Mouse (Mus musculus) duodenum, adult 2 months (tissue): ENCODE measurements around the gene Urb2. TPM values are rescaled to one million over a fixed set of nuclear protein-coding genes. Genes with fewer than 3 reads are reported as not detected.

Experiments used
- polyA plus RNA-seq: library from polyadenylated mRNA; depleted of rRNA; stranded (reverse); fragments of >200 nt; gene quantifications from 2 replicates; pipeline ENCODE4 v1.2.3, GENCODE M21; 2012; ENCODE audit warnings: low replicate concordance; rRNA removed

The Urb2 gene
- 1.3 and 2.0 TPM in 2 replicates for polyA plus RNA-seq

GRCm38 (mm10) chr8:124021237-124022227, at the start of gene Urb2, which contains the start of gene Taf5l:
Gene Urb2 (plus strand): TSS chr8:124021508.
Gene Taf5l (minus strand): TSS chr8:124021397.

DNA sequence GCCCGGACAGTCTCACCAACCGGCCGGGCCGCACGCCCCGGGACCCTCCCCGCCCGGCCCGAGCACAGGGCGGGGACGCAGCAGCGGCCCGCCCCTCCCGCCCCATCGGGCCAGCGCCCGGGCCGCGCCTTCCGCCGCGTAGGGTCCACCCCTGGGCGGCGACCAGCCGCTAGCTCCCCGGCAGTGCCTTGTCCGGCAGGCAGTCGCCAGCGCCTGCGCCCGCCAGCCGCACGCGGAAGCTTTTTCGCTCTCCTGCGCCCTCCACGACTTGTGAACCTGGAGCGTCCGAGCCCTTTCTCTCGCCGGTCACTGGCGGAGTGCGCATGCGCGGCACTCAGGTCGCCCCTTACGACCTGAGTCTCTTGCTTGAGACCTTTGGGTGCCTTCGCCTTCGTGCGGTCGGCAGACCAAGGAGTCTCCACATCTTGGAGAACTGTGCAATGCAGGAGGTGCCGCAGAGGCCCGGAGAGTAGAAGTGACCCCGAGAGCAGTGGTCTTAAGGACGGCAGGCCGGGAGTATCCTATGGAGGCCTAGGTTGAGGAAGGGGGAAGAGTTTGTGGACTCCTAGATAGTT, 38.4 kb upstream of the Urb2 start, which contains the start of gene Abcb10:
Gene Abcb10, minus strand, starts transcription at position 297 of the 575 bp plus-strand sequence.

Other genes with a start within 250 kb of the Urb2 start
- 38.9 and 61.8 TPM in 2 replicates for gene Rab4a, start 215.5 kb upstream of the Urb2 start, polyA plus RNA-seq
- gene Ccsap, start 161.3 kb upstream of the Urb2 start, polyA plus RNA-seq = 0.50 and 1.4 TPM in 2 replicates
- gene Acta1, start 126.8 kb upstream of the Urb2 start, polyA plus RNA-seq = 10.4 and 15.5 TPM in 2 replicates
- gene Nup133, start 72.2 kb upstream of the Urb2 start, polyA plus RNA-seq = 2.5 and 3.3 TPM in 2 replicates
- gene Abcb10, start 38.4 kb upstream of the Urb2 start, polyA plus RNA-seq = 15.8 and 17.4 TPM in 2 replicates
- gene Taf5l, start 111 bp upstream of the Urb2 start, polyA plus RNA-seq = 20.0 and 24.1 TPM in 2 replicates
- gene Galnt2, start 209.9 kb downstream of the Urb2 start, polyA plus RNA-seq = 1.7 and 7.1 TPM in 2 replicates